Mouse (Mus musculus) midbrain, embryonic 16.5 days (tissue): ENCODE measurements around the gene Atrnl1. TPM values are rescaled to one million over a fixed set of nuclear protein-coding genes. Genes with fewer than 3 reads are reported as not detected.

Source experiments
- ATAC-seq: fragments of 200-750 bp; cut with Nextera tagmentation; 2 replicates; pipeline ENCODE4 v1.8.0; 2017; ENCODE audit warnings: moderate TSS enrichment
- H3K27ac ChIP-seq: fragments of 300-500 bp; sonication (generic); 2 replicates; pipeline ENCODE4 v1.5.1; 2014; ENCODE audit warnings: mild to moderate bottlenecking, low read length, mixed read lengths
- H3K27me3 ChIP-seq: fragments of 300-500 bp; sonication (generic); 2 replicates; pipeline ENCODE4 v1.6.1; 2014; ENCODE audit warnings: low read depth, low read length, mixed read lengths; ENCODE audit not compliant: control insufficient read depth, insufficient read depth
- H3K36me3 ChIP-seq: fragments of 300-500 bp; sonication (generic); 2 replicates; pipeline ENCODE4 v1.6.1; 2014; ENCODE audit warnings: mild to moderate bottlenecking, low read length, moderate library complexity, mixed read lengths; ENCODE audit not compliant: control insufficient read depth, insufficient read depth
- H3K4me1 ChIP-seq: fragments of 300-500 bp; sonication (generic); 2 replicates; pipeline ENCODE4 v1.6.1; 2014; ENCODE audit warnings: mild to moderate bottlenecking, low read length, mixed read lengths; ENCODE audit not compliant: control insufficient read depth, insufficient read depth
- H3K4me2 ChIP-seq: fragments of 300-500 bp; sonication (generic); 2 replicates; pipeline ENCODE4 v1.6.1; 2014; ENCODE audit warnings: mild to moderate bottlenecking, low read length, mixed read lengths
- H3K4me3 ChIP-seq: fragments of 300-500 bp; sonication (generic); 2 replicates; pipeline ENCODE4 v1.5.1; 2014; ENCODE audit warnings: low read depth, mild to moderate bottlenecking, low read length, moderate library complexity, mixed read lengths
- H3K9ac ChIP-seq: fragments of 300-500 bp; sonication (generic); 2 replicates; pipeline ENCODE4 v1.6.1; 2014; ENCODE audit warnings: low read depth, low read length, mixed read lengths
- H3K9me3 ChIP-seq: fragments of 300-500 bp; sonication (generic); replicated peaks from 2 replicates; pipeline ENCODE4 v1.6.1; 2014; ENCODE audit warnings: mild to moderate bottlenecking, low read length, mixed read lengths; ENCODE audit not compliant: control insufficient read depth, poor library complexity, severe bottlenecking
- WGBS: fragments of 180-500 bp; shearing (Covaris S2); extraction: QIAGEN DNeasy Blood & Tissue Kit; methylation state at CpG from one replicate; pipeline ENCODE4 v1.1.7; 2014; 5-methylcytosine and 5-hydroxymethylcytosine counted together
- polyA plus RNA-seq: library from polyadenylated mRNA; unstranded; fragments of >200 nt; fragmentation: Nextera tagmentation; extraction: Ambion mirVana; gene quantifications from 2 replicates; pipeline ENCODE4 v1.2.1, GENCODE M21; 2015

Atrnl1 gene
- polyA plus RNA-seq, 1 experiment from 2014 or later: 8.3 TPM

DNA sequence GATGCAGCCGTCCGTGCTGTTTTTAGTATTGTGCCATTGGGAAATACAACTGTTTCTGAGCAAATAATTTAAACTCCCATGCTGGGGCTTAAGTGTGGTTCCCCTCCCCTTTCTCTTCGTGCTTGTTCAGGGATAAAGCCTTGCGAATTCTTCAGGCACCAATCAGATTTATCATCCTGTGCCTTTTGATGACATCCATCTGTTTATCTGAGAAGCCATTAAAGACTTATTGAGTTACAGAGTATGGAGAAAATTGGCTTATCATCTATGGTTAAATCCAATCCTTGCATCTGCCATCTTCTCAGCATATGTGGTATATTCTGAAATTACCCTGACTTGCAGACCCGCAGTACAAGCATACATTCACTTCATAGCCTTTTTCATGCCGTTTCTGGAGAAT is 452.7 kb downstream of the Atrnl1 start:
- H3K9me3 ChIP-seq: no peaks in the 10 kb centered on the region
- no peaks in the 10 kb centered on the region; the same call in 1 of the 2 replicates for H3K36me3 ChIP-seq
- no peak overlapping the region for H3K9ac ChIP-seq
- H3K27ac ChIP-seq: no peak overlapping the region
- H3K4me1 ChIP-seq: peaks cover 39% of the 10 kb centered on the region
- no peaks in the 10 kb centered on the region for H3K27me3 ChIP-seq
- no peak overlapping the region for H3K4me2 ChIP-seq
- 20% methylated on average over 6 of the region's 6 CpGs for WGBS
- no peak for ATAC-seq
- no peak overlapping the region for H3K4me3 ChIP-seq

DNA sequence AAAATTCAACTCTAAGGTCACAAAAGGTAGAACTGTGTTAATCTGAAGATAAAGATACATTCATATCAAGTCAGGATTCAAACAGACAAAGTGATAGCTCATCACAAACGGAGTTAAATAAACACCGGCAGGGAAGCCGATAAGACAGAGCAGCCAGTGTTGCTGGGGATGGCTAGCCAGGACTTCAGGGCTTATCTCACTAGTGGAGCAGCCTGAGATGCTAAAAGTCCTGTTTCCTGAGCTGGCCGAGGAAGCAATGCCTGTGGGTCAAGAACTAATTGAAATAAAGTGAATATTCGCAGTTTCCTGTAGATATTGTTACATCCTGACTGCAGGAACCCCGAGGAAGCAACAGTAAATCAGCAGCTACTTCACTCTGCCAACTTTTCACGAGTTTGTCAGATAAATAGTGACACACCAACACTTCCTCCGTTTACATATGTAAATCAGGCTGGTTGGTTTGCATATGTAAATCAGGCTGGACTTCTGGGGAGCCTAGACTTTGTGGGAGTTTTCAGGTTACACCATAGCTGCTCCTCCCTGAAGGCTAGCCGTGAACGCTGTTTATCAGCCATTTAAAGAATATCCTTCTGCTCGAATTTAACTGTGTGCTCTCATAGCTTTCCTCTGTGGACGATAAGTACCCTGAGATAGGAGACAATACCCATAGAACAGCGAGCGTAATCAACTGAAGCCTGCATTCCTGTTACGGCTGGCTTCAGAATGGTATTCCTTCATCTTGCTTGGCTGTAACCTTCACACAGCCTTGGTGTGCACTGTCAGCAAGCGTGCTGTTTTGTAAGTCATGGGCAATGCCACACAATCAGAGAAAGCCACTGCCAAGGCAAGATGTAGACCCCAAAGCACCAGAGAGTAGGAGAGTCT is 453.5 kb downstream of the Atrnl1 start:
- H3K9ac ChIP-seq: no peak overlapping the region
- peaks cover 37% of the 10 kb centered on the region for H3K4me1 ChIP-seq
- no peaks in the 10 kb centered on the region for H3K9me3 ChIP-seq
- no peaks in the 10 kb centered on the region; the same call in 1 of the 2 replicates for H3K36me3 ChIP-seq
- no peak overlapping the region for H3K27ac ChIP-seq
- H3K4me3 ChIP-seq: no peak overlapping the region
- ATAC-seq: no peak
- H3K27me3 ChIP-seq: no peaks in the 10 kb centered on the region
- WGBS: 35% methylated on average over 16 of the region's 16 CpGs
- H3K4me2 ChIP-seq: no peak overlapping the region

DNA sequence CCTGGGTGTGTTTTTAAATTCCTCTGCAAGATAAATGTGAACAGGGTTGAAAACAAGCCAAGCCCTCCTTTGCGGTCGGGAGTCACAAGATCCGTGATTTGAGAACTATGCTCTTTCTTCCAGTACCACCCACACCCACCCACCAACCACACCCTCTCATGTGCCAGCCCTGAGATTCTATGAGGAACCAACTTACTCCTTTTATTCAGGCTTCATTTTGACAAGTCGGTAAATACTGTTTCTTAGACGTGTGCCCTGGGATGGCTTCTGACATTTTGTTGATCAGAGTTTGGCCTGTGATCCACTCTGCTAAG is 454.1 kb downstream of the Atrnl1 start:
- WGBS: 82% methylated on average over 5 of the region's 5 CpGs

DNA sequence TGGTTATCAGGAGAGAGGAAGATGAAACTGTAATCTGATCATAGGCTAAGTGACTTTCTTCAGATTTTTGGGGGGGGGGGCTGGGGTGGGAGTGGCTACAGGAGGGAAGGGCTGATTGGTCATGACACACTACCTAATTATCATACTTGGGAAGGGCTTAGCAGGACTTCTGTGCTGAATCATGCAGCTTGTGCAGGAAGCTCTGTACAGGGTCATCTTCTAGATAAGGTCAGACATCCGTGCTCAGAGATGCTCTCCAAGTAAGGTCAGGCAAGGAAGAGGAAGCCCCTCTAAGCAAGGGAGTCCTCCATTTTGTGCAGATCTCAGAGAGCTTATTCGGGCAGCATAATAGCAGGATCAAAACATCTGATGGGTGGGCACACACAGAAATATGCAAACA is 454.7 kb downstream of the Atrnl1 start:
- no peak overlapping the region for H3K27ac ChIP-seq
- no peak overlapping the region for H3K4me3 ChIP-seq
- H3K9ac ChIP-seq: no peak overlapping the region
- no peaks in the 10 kb centered on the region for H3K9me3 ChIP-seq
- WGBS: 84% methylated on average over 2 of the region's 2 CpGs
- H3K4me1 ChIP-seq: peaks cover 27% of the 10 kb centered on the region
- H3K36me3 ChIP-seq: no peaks in the 10 kb centered on the region; the same call in 1 of the 2 replicates
- no peak for ATAC-seq
- H3K27me3 ChIP-seq: no peaks in the 10 kb centered on the region
- H3K4me2 ChIP-seq: no peak overlapping the region

More for the DNA sequence above, 454.1 kb downstream of the Atrnl1 start:
- H3K9me3 ChIP-seq: no peaks in the 10 kb centered on the region
- H3K36me3 ChIP-seq: no peaks in the 10 kb centered on the region; the same call in 1 of the 2 replicates
- H3K4me2 ChIP-seq: no peak overlapping the region
- H3K27me3 ChIP-seq: no peaks in the 10 kb centered on the region
- H3K4me3 ChIP-seq: no peak overlapping the region
- H3K9ac ChIP-seq: no peak overlapping the region
- H3K27ac ChIP-seq: no peak overlapping the region
- peaks cover 32% of the 10 kb centered on the region for H3K4me1 ChIP-seq
- no peak for ATAC-seq

DNA sequence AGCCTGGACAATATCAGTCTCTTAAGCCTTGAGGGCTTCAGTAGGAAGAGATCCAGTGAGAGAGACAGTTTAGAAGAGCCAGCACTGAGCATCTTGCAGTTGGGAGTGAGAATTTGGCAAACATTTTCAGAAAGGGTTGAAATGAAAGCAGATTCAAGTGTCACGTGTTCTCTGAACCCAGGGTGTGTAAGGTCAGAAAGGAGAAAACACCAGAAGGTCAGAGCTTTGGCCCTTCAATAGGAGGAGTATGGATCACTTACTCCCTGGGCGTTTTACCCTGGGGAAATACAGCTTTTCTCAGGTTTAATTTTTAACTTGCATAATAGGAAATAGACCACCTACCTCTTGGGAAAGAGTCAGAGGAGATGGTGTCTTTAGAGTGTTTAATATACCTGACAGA is 457.3 kb downstream of the Atrnl1 start:
- WGBS: 86% methylated on average over 2 of the region's 2 CpGs
- peaks cover 15% of the 10 kb centered on the region for H3K4me1 ChIP-seq
- ATAC-seq: no peak

DNA sequence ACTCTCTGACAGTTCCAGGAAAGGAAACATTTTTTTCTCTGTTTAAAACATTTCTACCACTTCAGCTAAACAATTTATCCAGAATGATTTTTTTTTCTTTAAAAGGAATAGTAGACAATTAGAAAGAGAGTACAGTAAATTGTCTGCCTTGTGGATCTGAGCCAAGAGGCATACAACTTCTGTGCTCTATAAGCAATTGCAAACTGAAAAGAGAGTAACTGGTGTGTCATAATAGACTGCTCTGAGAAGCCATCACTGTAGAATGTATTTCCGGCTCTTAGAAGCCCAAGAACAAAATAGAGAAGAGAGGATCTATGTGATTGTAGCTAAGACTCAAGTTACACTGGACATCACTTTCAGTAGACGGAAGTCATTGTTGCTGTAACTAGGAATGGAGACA is 458.1 kb downstream of the Atrnl1 start:
- ATAC-seq: no peak
- 84% methylated on average over 2 of the region's 2 CpGs for WGBS

More for the DNA sequence above, 457.3 kb downstream of the Atrnl1 start:
- no peaks in the 10 kb centered on the region for H3K27me3 ChIP-seq
- no peaks in the 10 kb centered on the region for H3K9me3 ChIP-seq
- no peak overlapping the region for H3K9ac ChIP-seq
- no peak overlapping the region for H3K4me2 ChIP-seq
- H3K36me3 ChIP-seq: no peaks in the 10 kb centered on the region; the same call in 1 of the 2 replicates
- no peak overlapping the region for H3K4me3 ChIP-seq
- no peak overlapping the region for H3K27ac ChIP-seq

DNA sequence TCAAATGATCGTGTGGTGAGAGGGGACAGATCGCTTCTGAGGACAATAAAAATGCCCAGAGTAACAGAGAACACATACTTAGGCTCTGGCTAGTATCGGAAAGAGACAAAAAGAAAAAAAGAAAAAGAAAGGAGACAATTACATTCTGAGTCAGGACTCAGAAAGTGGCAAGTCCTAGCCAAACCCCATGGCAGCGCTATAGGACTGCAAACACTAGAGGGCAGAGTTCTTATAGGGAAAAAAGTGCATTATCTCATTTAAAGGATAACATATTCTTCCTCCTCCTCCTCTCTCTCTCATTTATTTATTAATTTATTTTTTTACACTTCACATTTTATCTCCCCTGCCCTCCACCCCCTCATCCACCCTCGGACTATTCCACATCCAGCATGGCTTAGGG is 461.6 kb downstream of the Atrnl1 start:
- H3K27me3 ChIP-seq: no peaks in the 10 kb centered on the region
- 76% methylated on average over 5 of the region's 5 CpGs for WGBS
- no peak overlapping the region for H3K9ac ChIP-seq
- no peak overlapping the region for H3K27ac ChIP-seq
- no peak overlapping the region for H3K4me3 ChIP-seq
- H3K36me3 ChIP-seq: no peaks in the 10 kb centered on the region
- H3K4me2 ChIP-seq: no peak overlapping the region
- no peaks in the 10 kb centered on the region for H3K9me3 ChIP-seq
- ATAC-seq: no peak
- H3K4me1 ChIP-seq: peaks cover 9% of the 10 kb centered on the region

More for the DNA sequence above, 458.1 kb downstream of the Atrnl1 start:
- H3K4me3 ChIP-seq: no peak overlapping the region
- no peak overlapping the region for H3K27ac ChIP-seq
- no peak overlapping the region for H3K9ac ChIP-seq
- no peaks in the 10 kb centered on the region for H3K27me3 ChIP-seq
- peaks cover 8% of the 10 kb centered on the region for H3K4me1 ChIP-seq
- no peaks in the 10 kb centered on the region; the same call in 1 of the 2 replicates for H3K36me3 ChIP-seq
- no peak overlapping the region for H3K4me2 ChIP-seq
- H3K9me3 ChIP-seq: no peaks in the 10 kb centered on the region

DNA sequence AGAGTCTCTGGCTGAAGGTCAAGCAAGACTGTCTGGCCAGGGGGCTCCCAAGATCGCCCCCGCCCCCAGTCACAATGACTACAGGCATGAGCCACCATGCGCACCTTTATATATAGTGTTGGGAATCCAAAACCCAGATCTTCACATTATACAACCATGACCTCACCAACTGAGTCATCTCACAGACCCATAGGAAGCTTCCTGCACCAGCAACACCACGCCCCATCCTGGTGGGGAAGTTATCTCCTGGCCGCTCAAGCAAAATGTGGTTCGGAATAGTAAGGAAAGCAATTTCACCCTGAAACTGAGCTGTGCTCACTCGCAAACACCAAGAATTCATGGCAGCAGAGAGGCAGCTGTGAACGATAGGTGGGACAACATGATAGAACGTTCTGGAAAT is 462.0 kb downstream of the Atrnl1 start:
- WGBS: 96% methylated on average over 9 of the region's 9 CpGs
- peaks cover 12% of the 10 kb centered on the region for H3K4me1 ChIP-seq
- no peaks in the 10 kb centered on the region for H3K9me3 ChIP-seq
- no peaks in the 10 kb centered on the region for H3K36me3 ChIP-seq
- ATAC-seq: no peak
- H3K27me3 ChIP-seq: no peaks in the 10 kb centered on the region
- H3K4me3 ChIP-seq: no peak overlapping the region
- no peak overlapping the region for H3K4me2 ChIP-seq
- no peak overlapping the region for H3K27ac ChIP-seq
- no peak overlapping the region for H3K9ac ChIP-seq

DNA sequence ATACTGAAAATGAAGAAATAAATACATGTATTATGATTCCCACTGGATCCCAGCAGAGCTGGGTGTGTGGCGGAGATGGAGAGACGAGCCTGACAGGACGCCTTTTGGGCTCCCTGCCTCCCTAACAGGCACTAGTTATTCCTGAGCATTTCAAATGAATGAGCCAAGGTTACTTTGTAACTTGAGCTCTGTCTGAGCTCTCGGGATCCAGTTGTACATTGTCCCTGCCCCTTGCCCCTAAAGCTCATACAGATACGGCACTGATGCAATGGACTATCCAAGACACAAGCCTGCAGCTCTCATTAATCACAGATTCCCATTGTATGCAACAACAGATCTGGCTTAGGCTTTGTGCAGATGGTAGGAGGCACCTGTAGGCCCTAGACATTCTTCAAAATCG is 464.4 kb downstream of the Atrnl1 start:
- ATAC-seq: no peak
- no peaks in the 10 kb centered on the region for H3K9me3 ChIP-seq
- no peak overlapping the region for H3K9ac ChIP-seq
- no peak overlapping the region for H3K4me3 ChIP-seq
- H3K4me1 ChIP-seq: peaks cover 12% of the 10 kb centered on the region
- no peaks in the 10 kb centered on the region for H3K27me3 ChIP-seq
- H3K36me3 ChIP-seq: no peaks in the 10 kb centered on the region
- no peak overlapping the region for H3K27ac ChIP-seq
- WGBS: 50% methylated on average over 6 of the region's 6 CpGs
- no peak overlapping the region for H3K4me2 ChIP-seq
